Mouse (Mus musculus) thymus, adult 18-20 months (tissue): Measurements from ENCODE around the gene Ovgp1.
"Not testable (repeated sequence)": the region's sequence is repeated elsewhere in the genome, so short reads cannot be mapped to it uniquely, and the experiment has no call there.

Experiments
- DNase-seq, 2 experiments: peaks; one replicate each; pipeline ENCODE4 v3.0.0; 2022; ENCODE audit warnings: mixed read lengths in 2 of 2

Ovgp1 gene

GRCm38 (mm10) chr3:106000707-106001375 lies 27.3 kb downstream of the Ovgp1 start:
- DNase-seq, result no peak

GRCm38 (mm10) chr3:106001416-106002370 lies 28.2 kb downstream of the Ovgp1 start:
- DNase-seq, result peak; percentile 12 to 30

GRCm38 (mm10) chr3:106003360-106003759 lies 29.8 kb downstream of the Ovgp1 start:
- DNase-seq, result not testable (repeated sequence)

GRCm38 (mm10) chr3:106014546-106014945 lies 41.0 kb downstream of the Ovgp1 start, which contains the start of gene Pifo:
Gene Pifo (minus strand): TSS chr3:106014646.
- no peak for DNase-seq

GRCm38 (mm10) chr3:106021840-106022239 lies 48.3 kb downstream of the Ovgp1 start:
- no peak for DNase-seq

- DNase-seq, result no peak
Observed at GRCm38 (mm10) chr3:106024135-106024534, 50.6 kb downstream of the Ovgp1 start.

GRCm38 (mm10) chr3:106032781-106033180 lies 59.3 kb downstream of the Ovgp1 start, which contains the start of gene Chil5:
Gene Chil5 (minus strand): TSS chr3:106032814.
- no peak for DNase-seq
